Mouse (Mus musculus): ENCODE data around the gene Ints2.

GRCm38 (mm10) chr11:86232446-86232845 is 24.9 kb downstream of the Ints2 start:
- TF ChIP-seq MAFK (IDR thresholded peaks at IDR 0.05; ENCODE audit: insufficient read depth, low read depth, low read length) (peak; percentile 98), ZNF384 (IDR thresholded peaks at IDR 0.05; ENCODE audit: low read depth, low read length) (no peak), HCFC1 (IDR thresholded peaks at IDR 0.05; ENCODE audit: borderline replicate concordance, insufficient read depth, low read length) (no peak)
